Mouse (Mus musculus): ENCODE measurements around the gene Cox6a1. TPM values are rescaled to one million over a fixed set of nuclear protein-coding genes. Genes with fewer than 3 reads are reported as not detected.

Gene Cox6a1
- polyA plus RNA-seq, 1 experiment: 7,190 TPM

GRCm38 (mm10) chr5:115362216-115362615, 13.4 kb upstream of the Cox6a1 start:
- 24% methylated on average over 7 of the region's 7 CpGs for WGBS
- no peak for TF ChIP-seq POLR2A (IDR thresholded peaks at IDR 0.05; ENCODE audit: low read depth, low read length)
- Histone ChIP-seq H3K27ac (ENCODE audit: insufficient read depth, low read depth, low read length) (no peak overlapping the region), H3K4me1 (ENCODE audit: control insufficient read depth, insufficient read depth, insufficient read length, low read length) (no peaks in the 10 kb centered on the region), H3K4me3 (ENCODE audit: low read depth, low read length) (no peak overlapping the region), H3K36me3 (ENCODE audit: control insufficient read depth, insufficient read depth, low read length) (no peaks in the 10 kb centered on the region), H3K27me3 (ENCODE audit: control insufficient read depth, insufficient read depth, low read length) (no peaks in the 10 kb centered on the region)

- H3K4me1 ChIP-seq (ENCODE audit: control insufficient read depth, insufficient read depth, insufficient read length, low read length): no peaks in the 10 kb centered on the region
- H3K4me3 ChIP-seq (ENCODE audit: low read depth, low read length): no peak overlapping the region
- TF ChIP-seq CTCF (IDR thresholded peaks at IDR 0.05; ENCODE audit: extremely low read depth, insufficient read length, insufficient replicate concordance, low read depth, low read length) (no peak), POLR2A (IDR thresholded peaks at IDR 0.05; ENCODE audit: low read depth, low read length) (no peak)
- no peak overlapping the region for H3K27ac ChIP-seq (ENCODE audit: insufficient read depth, low read depth, low read length)
- no peaks in the 10 kb centered on the region for H3K36me3 ChIP-seq (ENCODE audit: control insufficient read depth, insufficient read depth, low read length)
- WGBS: 30% methylated on average over 5 of the region's 5 CpGs
- H3K27me3 ChIP-seq (ENCODE audit: control insufficient read depth, insufficient read depth, low read length): no peaks in the 10 kb centered on the region
Observed at GRCm38 (mm10) chr5:115359851-115360372, 11.1 kb upstream of the Cox6a1 start.

- H3K27ac ChIP-seq (ENCODE audit: insufficient read depth, low read depth, low read length): no peak overlapping the region
- H3K27me3 ChIP-seq (ENCODE audit: control insufficient read depth, insufficient read depth, low read length): no peaks in the 10 kb centered on the region
- no peaks in the 10 kb centered on the region for H3K36me3 ChIP-seq (ENCODE audit: control insufficient read depth, insufficient read depth, low read length)
- 74% methylated on average over 8 of the region's 8 CpGs for WGBS
- H3K4me3 ChIP-seq (ENCODE audit: low read depth, low read length): no peak overlapping the region
- H3K4me1 ChIP-seq (ENCODE audit: control insufficient read depth, insufficient read depth, insufficient read length, low read length): no peaks in the 10 kb centered on the region
- TF ChIP-seq POLR2A (IDR thresholded peaks at IDR 0.05; ENCODE audit: low read depth, low read length): no peak
- no peak for TF ChIP-seq CTCF (IDR thresholded peaks at IDR 0.05; ENCODE audit: extremely low read depth, insufficient read length, insufficient replicate concordance, low read depth, low read length)
Observed at GRCm38 (mm10) chr5:115359438-115359837, 10.7 kb upstream of the Cox6a1 start.

- 4% methylated on average over 12 of the region's 12 CpGs for WGBS
- TF ChIP-seq POLR2A (IDR thresholded peaks at IDR 0.05; ENCODE audit: low read depth, low read length) (no peak), CTCF (IDR thresholded peaks at IDR 0.05; ENCODE audit: extremely low read depth, insufficient read length, insufficient replicate concordance, low read depth, low read length) (peak; percentile 96)
- no peaks in the 10 kb centered on the region for H3K4me1 ChIP-seq (ENCODE audit: control insufficient read depth, insufficient read depth, insufficient read length, low read length)
Observed at GRCm38 (mm10) chr5:115358872-115359271, 10.1 kb upstream of the Cox6a1 start.

GRCm38 (mm10) chr5:115355070-115355469, 6.3 kb upstream of the Cox6a1 start:
- 51% methylated on average over 13 of the region's 13 CpGs for WGBS
- Histone ChIP-seq H3K27ac (ENCODE audit: insufficient read depth, low read depth, low read length) (no peak overlapping the region), H3K4me3 (ENCODE audit: low read depth, low read length) (no peak overlapping the region), H3K27me3 (ENCODE audit: control insufficient read depth, insufficient read depth, low read length) (no peaks in the 10 kb centered on the region), H3K4me1 (ENCODE audit: control insufficient read depth, insufficient read depth, insufficient read length, low read length) (no peaks in the 10 kb centered on the region), H3K36me3 (ENCODE audit: control insufficient read depth, insufficient read depth, low read length) (no peaks in the 10 kb centered on the region)
- no peak for TF ChIP-seq POLR2A (IDR thresholded peaks at IDR 0.05; ENCODE audit: low read depth, low read length)
- no peak for TF ChIP-seq CTCF (IDR thresholded peaks at IDR 0.05; ENCODE audit: extremely low read depth, insufficient read length, insufficient replicate concordance, low read depth, low read length)

More at GRCm38 (mm10) chr5:115358872-115359271, 10.1 kb upstream of the Cox6a1 start:
- Histone ChIP-seq H3K4me3 (ENCODE audit: low read depth, low read length) (no peak overlapping the region), H3K27me3 (ENCODE audit: control insufficient read depth, insufficient read depth, low read length) (no peaks in the 10 kb centered on the region), H3K27ac (ENCODE audit: insufficient read depth, low read depth, low read length) (no peak overlapping the region), H3K36me3 (ENCODE audit: control insufficient read depth, insufficient read depth, low read length) (no peaks in the 10 kb centered on the region)

- Histone ChIP-seq H3K36me3 (ENCODE audit: control insufficient read depth, insufficient read depth, low read length) (no peaks in the 10 kb centered on the region), H3K4me3 (ENCODE audit: low read depth, low read length) (no peak overlapping the region), H3K27ac (ENCODE audit: insufficient read depth, low read depth, low read length) (no peak overlapping the region), H3K4me1 (ENCODE audit: control insufficient read depth, insufficient read depth, insufficient read length, low read length) (peaks cover 5% of the 10 kb centered on the region; the same call in 1 of the 2 replicates), H3K27me3 (ENCODE audit: control insufficient read depth, insufficient read depth, low read length) (no peaks in the 10 kb centered on the region)
- TF ChIP-seq POLR2A (IDR thresholded peaks at IDR 0.05; ENCODE audit: low read depth, low read length) (no peak), CTCF (IDR thresholded peaks at IDR 0.05; ENCODE audit: extremely low read depth, insufficient read length, insufficient replicate concordance, low read depth, low read length) (no peak)
- WGBS: 82% methylated on average over 5 of the region's 5 CpGs
Observed at GRCm38 (mm10) chr5:115351348-115351747, 2.6 kb upstream of the Cox6a1 start.

GRCm38 (mm10) chr5:115349225-115349555, 409 bp upstream of the Cox6a1 start:
- H3K36me3 ChIP-seq (ENCODE audit: control insufficient read depth, insufficient read depth, low read length): peaks cover 18% of the 10 kb centered on the region
- no peak for TF ChIP-seq POLR2A (IDR thresholded peaks at IDR 0.05; ENCODE audit: low read depth, low read length)
- 0 out of 2 replicates have a peak, but pooled peaks have one; percentile 24 for TF ChIP-seq CTCF (IDR thresholded peaks at IDR 0.05; ENCODE audit: extremely low read depth, insufficient read length, insufficient replicate concordance, low read depth, low read length)
- peaks cover 5% of the 10 kb centered on the region; the same call in 1 of the 2 replicates for H3K4me1 ChIP-seq (ENCODE audit: control insufficient read depth, insufficient read depth, insufficient read length, low read length)
- H3K4me3 ChIP-seq (ENCODE audit: low read depth, low read length): peak overlapping the region; percentile 97
- under 1% methylated on average over 18 of the region's 18 CpGs for WGBS
- peak overlapping the region; percentile 67 for H3K27ac ChIP-seq (ENCODE audit: insufficient read depth, low read depth, low read length)
- no peaks in the 10 kb centered on the region for H3K27me3 ChIP-seq (ENCODE audit: control insufficient read depth, insufficient read depth, low read length)

Measured in small intestine, adult 2 months (tissue).